Mouse (Mus musculus): ENCODE measurements around the gene Eogt. TPM values are rescaled to one million over a fixed set of nuclear protein-coding genes. Genes with fewer than 3 reads are reported as not detected.

Eogt gene
- polyA plus RNA-seq, 1 experiment = not detected

- Histone ChIP-seq H3K36me3 (ENCODE audit: control insufficient read depth) (no peaks in the 10 kb centered on the region; the same call in none of the 2 replicates), H3K9me3 (ENCODE audit: control insufficient read depth, low read length) (no peaks in the 10 kb centered on the region), H3K4me1 (ENCODE audit: control insufficient read depth) (peaks cover 18% of the 10 kb centered on the region), H3K4me3 (replicated peaks) (no peak overlapping the region), H3K27me3 (ENCODE audit: control insufficient read depth) (no peaks in the 10 kb centered on the region; the same call in 1 of the 2 replicates)
- TF ChIP-seq GATA1 (IDR thresholded peaks at IDR 0.05; ENCODE audit: low read length) = no peak
- no peak for TF ChIP-seq TAL1 (IDR thresholded peaks at IDR 0.05; ENCODE audit: low read length)
Measured at GRCm38 (mm10) chr6:97144359-97144758, 4.6 kb downstream of the Eogt start.

GRCm38 (mm10) chr6:97142611-97143010, 6.4 kb downstream of the Eogt start:
- TF ChIP-seq TAL1 (IDR thresholded peaks at IDR 0.05; ENCODE audit: low read length) = no peak
- TF ChIP-seq GATA1 (IDR thresholded peaks at IDR 0.05; ENCODE audit: low read length) = no peak
- Histone ChIP-seq H3K4me3 (replicated peaks) (no peak overlapping the region), H3K27me3 (ENCODE audit: control insufficient read depth) (no peaks in the 10 kb centered on the region), H3K36me3 (ENCODE audit: control insufficient read depth) (no peaks in the 10 kb centered on the region; the same call in none of the 2 replicates), H3K9me3 (ENCODE audit: control insufficient read depth, low read length) (no peaks in the 10 kb centered on the region), H3K4me1 (ENCODE audit: control insufficient read depth) (peaks cover under 1% of the 10 kb centered on the region)

GRCm38 (mm10) chr6:97141811-97142210, 7.2 kb downstream of the Eogt start:
- no peaks in the 10 kb centered on the region for H3K4me1 ChIP-seq (ENCODE audit: control insufficient read depth)
- H3K9me3 ChIP-seq (ENCODE audit: control insufficient read depth, low read length) = no peaks in the 10 kb centered on the region
- H3K36me3 ChIP-seq (ENCODE audit: control insufficient read depth) = no peaks in the 10 kb centered on the region; the same call in none of the 2 replicates

GRCm38 (mm10) chr6:97132707-97133303, 16.2 kb downstream of the Eogt start:
- Histone ChIP-seq H3K36me3 (ENCODE audit: control insufficient read depth) (no peaks in the 10 kb centered on the region), H3K9me3 (ENCODE audit: control insufficient read depth, low read length) (no peaks in the 10 kb centered on the region), H3K27me3 (ENCODE audit: control insufficient read depth) (no peaks in the 10 kb centered on the region), H3K4me1 (ENCODE audit: control insufficient read depth) (no peaks in the 10 kb centered on the region), H3K4me3 (replicated peaks) (no peak overlapping the region)
- TF ChIP-seq TAL1 (IDR thresholded peaks at IDR 0.05; ENCODE audit: low read length) (no peak), GATA1 (IDR thresholded peaks at IDR 0.05; ENCODE audit: low read length) (no peak)

More at GRCm38 (mm10) chr6:97141811-97142210, 7.2 kb downstream of the Eogt start:
- TF ChIP-seq GATA1 (IDR thresholded peaks at IDR 0.05; ENCODE audit: low read length) = no peak
- no peak for TF ChIP-seq TAL1 (IDR thresholded peaks at IDR 0.05; ENCODE audit: low read length)
- no peaks in the 10 kb centered on the region for H3K27me3 ChIP-seq (ENCODE audit: control insufficient read depth)
- no peak overlapping the region for H3K4me3 ChIP-seq (replicated peaks)

GRCm38 (mm10) chr6:97131808-97132207, 17.2 kb downstream of the Eogt start:
- TF ChIP-seq TAL1 (IDR thresholded peaks at IDR 0.05; ENCODE audit: low read length) (no peak), GATA1 (IDR thresholded peaks at IDR 0.05; ENCODE audit: low read length) (no peak)
- H3K9me3 ChIP-seq (ENCODE audit: control insufficient read depth, low read length) = no peaks in the 10 kb centered on the region

GRCm38 (mm10) chr6:97130979-97131378, 18.0 kb downstream of the Eogt start:
- Histone ChIP-seq H3K4me3 (replicated peaks) (no peak overlapping the region), H3K27me3 (ENCODE audit: control insufficient read depth) (no peaks in the 10 kb centered on the region), H3K4me1 (ENCODE audit: control insufficient read depth) (no peaks in the 10 kb centered on the region), H3K36me3 (ENCODE audit: control insufficient read depth) (no peaks in the 10 kb centered on the region), H3K9me3 (ENCODE audit: control insufficient read depth, low read length) (no peaks in the 10 kb centered on the region)
- TF ChIP-seq GATA1 (IDR thresholded peaks at IDR 0.05; ENCODE audit: low read length) = no peak
- no peak for TF ChIP-seq TAL1 (IDR thresholded peaks at IDR 0.05; ENCODE audit: low read length)

More at GRCm38 (mm10) chr6:97131808-97132207, 17.2 kb downstream of the Eogt start:
- Histone ChIP-seq H3K4me3 (replicated peaks) (no peak overlapping the region), H3K36me3 (ENCODE audit: control insufficient read depth) (no peaks in the 10 kb centered on the region), H3K27me3 (ENCODE audit: control insufficient read depth) (no peaks in the 10 kb centered on the region), H3K4me1 (ENCODE audit: control insufficient read depth) (no peaks in the 10 kb centered on the region)

GRCm38 (mm10) chr6:97124336-97125010, 24.5 kb downstream of the Eogt start:
- H3K4me3 ChIP-seq (replicated peaks) = no peak overlapping the region
- peaks cover 2% of the 10 kb centered on the region; the same call in 1 of the 2 replicates for H3K36me3 ChIP-seq (ENCODE audit: control insufficient read depth)
- no peaks in the 10 kb centered on the region; the same call in 1 of the 2 replicates for H3K4me1 ChIP-seq (ENCODE audit: control insufficient read depth)
- H3K9me3 ChIP-seq (ENCODE audit: control insufficient read depth, low read length) = no peaks in the 10 kb centered on the region
- H3K27me3 ChIP-seq (ENCODE audit: control insufficient read depth) = no peaks in the 10 kb centered on the region
- no peak for TF ChIP-seq GATA1 (IDR thresholded peaks at IDR 0.05; ENCODE audit: low read length)
- TF ChIP-seq TAL1 (IDR thresholded peaks at IDR 0.05; ENCODE audit: low read length) = no peak

- peaks cover 5% of the 10 kb centered on the region; the same call in 1 of the 2 replicates for H3K4me1 ChIP-seq (ENCODE audit: control insufficient read depth)
Measured at GRCm38 (mm10) chr6:97120922-97121321, 28.1 kb downstream of the Eogt start.

GRCm38 (mm10) chr6:97118327-97118726, 30.7 kb downstream of the Eogt start:
- no peaks in the 10 kb centered on the region for H3K9me3 ChIP-seq (ENCODE audit: control insufficient read depth, low read length)
- H3K27me3 ChIP-seq (ENCODE audit: control insufficient read depth) = no peaks in the 10 kb centered on the region
- H3K36me3 ChIP-seq (ENCODE audit: control insufficient read depth) = peaks cover 12% of the 10 kb centered on the region
- no peak for TF ChIP-seq TAL1 (IDR thresholded peaks at IDR 0.05; ENCODE audit: low read length)
- no peak for TF ChIP-seq GATA1 (IDR thresholded peaks at IDR 0.05; ENCODE audit: low read length)
- peaks cover 5% of the 10 kb centered on the region; the same call in 1 of the 2 replicates for H3K4me1 ChIP-seq (ENCODE audit: control insufficient read depth)
- H3K4me3 ChIP-seq (replicated peaks) = no peak overlapping the region

More at GRCm38 (mm10) chr6:97120922-97121321, 28.1 kb downstream of the Eogt start:
- Histone ChIP-seq H3K36me3 (ENCODE audit: control insufficient read depth) (peaks cover 5% of the 10 kb centered on the region; the same call in 1 of the 2 replicates), H3K4me3 (replicated peaks) (no peak overlapping the region), H3K9me3 (ENCODE audit: control insufficient read depth, low read length) (no peaks in the 10 kb centered on the region), H3K27me3 (ENCODE audit: control insufficient read depth) (no peaks in the 10 kb centered on the region)
- TF ChIP-seq TAL1 (IDR thresholded peaks at IDR 0.05; ENCODE audit: low read length) (no peak), GATA1 (IDR thresholded peaks at IDR 0.05; ENCODE audit: low read length) (no peak)
